Mouse (Mus musculus) thymus, postnatal 0 days (tissue): Measurements from ENCODE around the gene Rnpep. TPM values are rescaled to one million over a fixed set of nuclear protein-coding genes. Genes with fewer than 3 reads are reported as not detected.

ENCODE experiments used
- polyA plus RNA-seq: library from polyadenylated mRNA; unstranded; fragments of >200 nt; fragmentation: Nextera tagmentation; extraction: Ambion mirVana; gene quantifications from 2 replicates; pipeline ENCODE4 v1.2.1, GENCODE M21; 2015

Rnpep gene
- polyA plus RNA-seq, 1 experiment from 2014 or later, result 58.1 TPM

Other genes with a start within 250 kb of the Rnpep start
- gene Lgr6, start 178.8 kb downstream of the Rnpep start, polyA plus RNA-seq, result 0.12 and 0.31 TPM in 2 replicates
- 108 and 118 TPM in 2 replicates for gene Ptpn7, start 151.4 kb downstream of the Rnpep start, polyA plus RNA-seq
- 32.6 and 34.8 TPM in 2 replicates for gene Arl8a, start 137.3 kb downstream of the Rnpep start, polyA plus RNA-seq
- gene Gpr37l1, start 116.4 kb downstream of the Rnpep start, polyA plus RNA-seq, result 0.09 and 0.13 TPM in 2 replicates
- gene Elf3, start 25.5 kb downstream of the Rnpep start, polyA plus RNA-seq, result 4.4 and 5.0 TPM in 2 replicates
- 235 TPM in 2 replicates for gene Timm17a, start 29.7 kb upstream of the Rnpep start, polyA plus RNA-seq
- 0.55 and 0.89 TPM in 2 replicates for gene Lmod1, start 40.7 kb upstream of the Rnpep start, polyA plus RNA-seq
- 11.0 and 14.5 TPM in 2 replicates for gene Shisa4, start 91.2 kb upstream of the Rnpep start, polyA plus RNA-seq
- gene Ipo9, start 146.4 kb upstream of the Rnpep start, polyA plus RNA-seq, result 45.0 and 51.9 TPM in 2 replicates